Mouse (Mus musculus): ENCODE data around the gene Foxp4. TPM values are rescaled to one million over a fixed set of nuclear protein-coding genes. Genes with fewer than 3 reads are reported as not detected.

Gene Foxp4
- total and polyA plus RNA-seq, 3 experiments = 21.8 to 76.5 (median 25.3) TPM

- DNase-seq = no peak
Measured at GRCm38 (mm10) chr17:47897956-47898752, 26.3 kb downstream of the Foxp4 start.

DNA sequence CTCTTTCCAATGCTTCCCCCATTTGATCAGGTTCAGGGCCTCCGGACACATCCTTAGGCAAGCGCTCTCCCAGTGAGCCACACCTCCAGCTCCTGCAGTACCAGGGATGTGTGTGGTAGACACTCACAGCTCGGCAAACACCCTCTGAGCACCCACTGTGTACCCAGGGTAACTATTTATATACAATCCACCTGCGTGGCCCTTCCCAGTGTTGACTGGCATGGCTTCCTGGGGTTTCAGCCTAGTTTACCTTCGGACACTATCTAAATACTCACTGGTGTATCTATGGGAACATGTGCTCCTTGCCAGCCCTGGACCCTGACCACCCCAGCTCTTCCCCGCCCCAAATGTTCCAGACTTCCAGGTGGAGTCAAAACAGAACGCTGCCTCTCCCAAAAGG lies 34.7 kb downstream of the Foxp4 start:
- DNase-seq = no peak

DNA sequence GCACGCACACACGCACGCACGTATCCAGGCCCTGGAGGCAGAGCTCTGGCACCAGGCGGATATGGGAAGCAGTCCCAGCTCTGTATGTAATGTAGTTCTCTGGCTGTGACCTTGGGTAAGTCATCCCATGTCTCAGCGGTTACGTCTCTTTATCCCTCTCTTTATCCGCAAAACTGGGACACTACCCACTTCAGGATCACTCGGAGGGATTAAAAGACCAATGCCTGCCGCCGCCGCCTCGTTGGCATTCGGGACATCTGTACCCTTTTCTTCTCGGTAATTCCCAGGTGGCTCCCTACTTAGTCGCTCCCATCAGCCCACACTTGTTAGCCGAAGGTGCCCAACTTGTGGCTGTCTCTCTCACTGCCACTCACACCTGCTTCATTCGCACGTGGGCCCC lies 35.2 kb downstream of the Foxp4 start:
- no peak for DNase-seq

DNA sequence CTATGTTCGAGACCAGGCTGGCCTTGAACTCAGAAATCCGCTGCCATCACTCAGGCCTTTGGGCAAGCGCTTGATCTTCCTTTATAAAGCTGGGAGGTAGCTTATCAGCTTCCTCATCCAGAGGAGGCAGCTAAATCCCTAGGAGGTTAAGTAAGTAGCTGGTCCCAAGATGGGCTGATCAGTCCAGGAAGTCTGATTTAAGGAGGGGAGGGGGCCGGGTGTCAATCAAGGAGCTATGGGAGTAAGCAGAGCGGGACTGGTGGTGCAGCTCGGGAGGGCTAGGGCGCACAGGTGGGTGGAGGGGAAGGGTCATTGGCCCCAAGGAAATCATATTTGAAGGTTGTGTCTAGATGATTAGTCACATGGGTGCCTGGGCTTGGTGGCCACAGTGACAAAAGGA lies 35.8 kb downstream of the Foxp4 start:
- DNase-seq = no peak

DNA sequence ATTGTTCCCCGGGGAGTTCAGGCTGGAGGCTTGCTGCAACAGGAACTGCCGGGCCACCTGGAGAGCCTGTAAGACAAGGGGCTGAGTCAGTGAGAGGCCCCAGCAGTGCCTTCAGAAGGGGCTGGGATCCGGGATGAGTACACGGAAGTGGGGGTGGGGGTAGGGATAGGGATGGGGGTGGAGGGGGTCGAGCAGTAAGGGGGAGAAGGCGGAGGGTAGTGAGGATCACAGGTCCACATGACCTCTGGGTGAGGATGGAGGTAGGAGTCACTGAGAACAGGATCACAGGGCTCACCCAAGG lies 36.3 kb downstream of the Foxp4 start:
- no peak for DNase-seq

- no peak for DNase-seq
Measured at GRCm38 (mm10) chr17:47887381-47888154, 36.9 kb downstream of the Foxp4 start.

GRCm38 (mm10) chr17:47883099-47883498 lies 41.3 kb downstream of the Foxp4 start:
- no peak for DNase-seq

- no peak for DNase-seq
Measured at GRCm38 (mm10) chr17:47881330-47881729, 43.1 kb downstream of the Foxp4 start.

DNA sequence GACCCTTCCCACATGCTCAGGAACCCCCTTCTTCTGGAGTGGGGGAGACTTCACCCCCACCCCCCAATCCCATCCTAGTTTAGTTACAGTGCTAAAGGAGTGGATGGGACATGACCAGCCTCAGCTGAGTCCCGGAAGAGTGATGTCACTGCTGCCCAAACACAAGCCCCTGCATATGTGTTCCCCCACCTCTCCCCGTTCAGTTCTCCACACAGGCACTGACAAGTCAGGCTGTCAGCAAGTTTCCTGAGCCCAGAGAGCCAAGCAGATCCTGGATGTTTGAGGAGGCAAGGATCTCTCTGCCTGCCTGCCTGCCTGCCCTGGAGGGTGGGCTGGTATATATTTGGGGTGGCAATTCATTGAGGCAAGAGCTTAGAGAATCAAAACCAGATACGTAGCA lies 45.2 kb downstream of the Foxp4 start:
- no peak for DNase-seq

- DNase-seq = peak; percentile 15
Measured at GRCm38 (mm10) chr17:47878378-47879089, 45.9 kb downstream of the Foxp4 start.

GRCm38 (mm10) chr17:47877715-47878377 lies 46.6 kb downstream of the Foxp4 start:
- DNase-seq = no peak

GRCm38 (mm10) chr17:47876776-47877714 lies 47.4 kb downstream of the Foxp4 start:
- DNase-seq = no peak

DNA sequence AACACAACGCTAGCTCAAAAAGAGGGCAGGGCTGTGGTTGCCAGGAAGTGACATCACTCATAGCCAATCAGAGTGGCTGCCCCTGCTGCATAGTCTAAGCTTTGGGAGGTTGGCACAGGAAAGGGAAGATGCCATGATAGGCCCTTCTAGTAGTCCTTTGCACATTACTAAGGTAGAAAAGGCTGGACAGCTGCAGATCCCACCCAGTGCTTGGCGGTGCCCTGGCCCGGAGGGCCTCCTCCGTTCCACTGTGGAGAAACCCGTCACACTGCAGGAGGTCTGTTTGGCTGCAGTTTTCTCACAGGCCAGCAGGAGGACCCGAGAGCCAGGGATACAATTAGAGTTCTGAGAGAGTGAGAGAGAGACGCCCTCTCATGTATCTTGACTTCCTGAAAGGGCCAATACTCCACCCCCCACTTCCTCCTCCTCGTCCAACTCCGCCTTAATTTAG lies 51.1 kb downstream of the Foxp4 start:
- DNase-seq = peak; percentile 76

DNA sequence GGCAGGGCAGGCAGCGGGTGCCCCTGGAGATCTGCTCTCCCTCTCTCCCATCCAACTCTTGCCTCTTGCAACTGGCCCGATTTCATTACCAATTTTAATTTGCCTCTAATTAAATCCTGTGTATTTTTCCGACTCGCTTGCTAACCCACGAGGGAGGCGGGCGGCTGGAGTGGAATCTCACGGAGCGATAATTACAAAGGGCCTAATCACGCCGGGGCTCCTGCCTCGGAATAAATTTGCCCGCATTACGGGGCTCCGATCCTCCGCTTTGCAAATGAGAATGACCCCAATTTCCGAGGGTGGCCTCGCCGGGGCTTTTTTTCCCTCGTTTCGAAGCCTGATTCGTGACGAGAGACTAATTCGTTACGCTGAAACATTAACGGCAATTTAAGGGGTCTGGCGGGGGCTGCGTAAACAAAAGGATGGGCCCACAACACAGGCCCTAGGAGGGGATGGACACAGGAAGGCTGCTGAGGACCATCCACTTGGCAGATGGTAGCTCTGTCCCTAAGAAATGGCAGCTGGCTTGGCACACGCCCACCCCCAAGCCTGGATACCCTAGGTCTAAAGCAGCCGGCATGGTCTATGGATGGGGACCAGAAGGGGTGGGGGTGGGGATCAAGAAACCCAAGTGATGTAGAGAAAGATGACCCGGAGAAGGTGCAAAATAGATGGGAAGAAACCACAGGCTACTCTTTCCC lies 52.0 kb downstream of the Foxp4 start:
- no peak for DNase-seq

DNA sequence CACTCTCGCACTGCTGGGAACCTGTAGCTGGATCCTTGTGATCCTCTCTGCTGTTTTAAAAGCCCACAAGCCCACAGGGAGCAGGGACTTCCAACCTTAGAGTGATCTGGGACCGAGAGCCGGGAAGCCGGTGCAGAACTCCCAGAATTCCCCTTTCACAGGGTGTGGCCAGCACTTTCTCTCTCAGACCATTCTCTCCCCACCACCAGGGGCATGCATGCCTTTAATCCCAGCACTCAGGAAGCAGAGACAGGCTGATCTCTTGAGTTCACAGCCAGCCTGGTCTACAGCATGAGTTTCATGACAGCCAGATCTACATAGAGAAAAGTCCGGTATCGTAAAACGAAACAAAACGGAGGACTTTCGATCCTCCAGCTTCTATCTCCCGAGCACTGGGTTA lies 54.6 kb downstream of the Foxp4 start:
- DNase-seq = no peak

DNA sequence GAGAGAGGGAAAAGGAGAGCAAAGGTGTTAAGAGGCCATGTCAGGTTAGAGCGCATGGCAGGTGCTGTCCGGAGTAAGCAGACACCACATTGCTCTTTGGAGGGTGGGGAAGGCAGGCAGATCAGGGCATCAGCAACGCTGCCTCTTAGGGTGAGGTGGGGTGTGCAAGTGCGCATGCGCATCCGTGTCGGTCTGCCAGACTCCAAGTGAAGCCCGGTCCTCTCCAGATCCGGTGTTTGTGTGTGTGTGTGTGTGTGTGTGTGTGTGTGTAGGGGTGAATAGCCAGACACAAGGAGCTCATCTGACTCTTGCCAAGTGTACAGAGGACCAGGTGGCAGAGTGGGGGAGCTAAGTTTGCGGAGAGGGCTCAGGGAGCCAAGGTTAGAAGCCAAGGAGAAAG lies 58.4 kb downstream of the Foxp4 start:
- DNase-seq = peak; percentile 23

DNA sequence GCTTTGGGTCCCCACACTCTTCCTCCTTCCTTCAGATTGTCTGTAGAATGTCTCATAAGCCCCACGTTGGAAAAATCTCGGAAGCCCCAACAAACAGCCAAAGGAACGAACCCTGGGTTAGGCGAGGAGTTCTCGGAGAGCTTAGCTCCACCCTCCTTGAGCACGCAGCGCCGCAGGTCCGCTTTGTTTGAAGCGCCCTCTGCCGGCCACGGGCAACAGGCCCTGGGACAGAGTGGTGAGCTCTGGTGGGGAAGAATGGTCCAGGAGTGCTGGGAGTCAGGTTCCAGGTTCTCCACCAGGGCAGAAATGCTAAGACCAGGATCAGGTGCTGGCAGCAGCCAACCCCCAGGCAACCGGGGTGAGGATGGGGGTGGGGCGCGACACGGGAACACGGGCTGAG lies 59.9 kb downstream of the Foxp4 start:
- peak; percentile 89 for DNase-seq

DNA sequence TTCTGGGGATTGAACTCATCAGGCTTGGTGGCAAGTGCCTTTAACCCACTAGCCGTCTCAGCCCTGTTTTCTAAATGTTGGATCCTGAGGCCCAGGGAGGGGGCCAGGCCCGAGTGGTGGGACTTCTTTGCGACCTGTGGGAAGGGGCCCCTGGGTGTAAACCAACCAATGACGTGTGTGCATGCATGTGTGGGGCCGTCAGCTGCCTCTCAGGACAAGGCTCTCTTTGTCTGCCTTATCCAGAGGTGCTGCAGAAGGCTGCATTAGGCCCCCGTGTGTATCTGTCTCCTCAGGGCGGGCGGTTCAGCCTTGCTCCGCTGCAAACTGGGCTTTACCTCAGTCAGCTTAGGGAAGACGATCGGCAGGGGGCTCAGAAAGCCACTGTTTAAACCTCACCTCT lies 61.0 kb downstream of the Foxp4 start:
- DNase-seq = no peak

- DNase-seq = no peak
Measured at GRCm38 (mm10) chr17:47863023-47863422, 61.4 kb downstream of the Foxp4 start.

DNA sequence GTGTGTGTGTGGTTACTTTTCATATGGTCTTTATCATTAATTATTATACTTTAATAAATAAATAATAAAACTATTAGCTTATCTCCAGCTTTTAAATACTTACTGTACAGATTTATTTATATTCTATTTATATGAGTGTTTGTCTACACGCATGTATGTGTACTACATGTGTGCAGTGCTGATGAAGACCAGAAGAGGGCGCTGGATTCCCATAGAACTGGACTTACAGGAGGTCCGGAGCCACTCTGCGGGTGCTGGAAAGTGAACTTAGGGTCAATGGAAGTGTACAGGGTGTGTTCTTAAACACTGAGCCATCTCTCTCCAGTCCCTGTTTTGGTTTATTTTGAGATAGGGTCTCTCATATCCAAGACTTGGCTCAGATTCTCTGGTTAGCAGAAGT lies 68.9 kb downstream of the Foxp4 start:
- DNase-seq = no peak

DNA sequence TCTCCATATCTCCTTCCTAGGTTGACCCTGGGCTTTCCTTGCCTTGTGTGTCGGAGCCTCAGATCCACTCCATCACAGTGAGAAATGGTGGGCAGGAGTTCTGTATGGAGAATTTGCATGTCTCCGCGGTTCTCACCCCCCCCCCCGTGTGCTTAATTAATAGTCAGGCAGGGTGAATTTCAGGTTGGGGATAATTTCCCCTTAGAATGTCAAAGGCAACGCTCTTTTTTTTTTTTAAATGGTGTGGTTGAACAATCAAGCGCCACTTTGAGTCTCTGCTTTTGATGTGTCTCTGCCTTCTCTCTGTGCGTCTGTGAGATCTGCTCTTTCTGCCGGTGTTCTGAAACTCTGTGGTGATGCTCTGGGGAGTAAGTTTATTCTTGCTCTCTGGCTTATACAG lies 69.5 kb downstream of the Foxp4 start:
- no peak for DNase-seq
